Mouse (Mus musculus) heart, embryonic 10.5 days (tissue): Measurements from ENCODE around the gene Cntfr. TPM values are rescaled to one million over a fixed set of nuclear protein-coding genes. Genes with fewer than 3 reads are reported as not detected.
"Not testable (repeated sequence)": the region's sequence is repeated elsewhere in the genome, so short reads cannot be mapped to it uniquely, and the experiment has no call there.

Source experiments
- DNase-seq: peaks from one replicate; pipeline ENCODE4 v3.0.0-alpha.2; 2017; ENCODE audit warnings: low spot score
- H3K27ac ChIP-seq: fragments of 300-500 bp; sonication (generic); 2 replicates; pipeline ENCODE4 v1.5.1; 2016; ENCODE audit warnings: mild to moderate bottlenecking
- H3K27me3 ChIP-seq: fragments of 300-500 bp; sonication (generic); 2 replicates; pipeline ENCODE4 v1.6.1; 2016; ENCODE audit warnings: mild to moderate bottlenecking; ENCODE audit not compliant: poor library complexity, insufficient read depth, severe bottlenecking
- H3K36me3 ChIP-seq: fragments of 300-500 bp; sonication (generic); 2 replicates; pipeline ENCODE4 v1.6.1; 2016; ENCODE audit warnings: mild to moderate bottlenecking, moderate library complexity
- H3K4me1 ChIP-seq: fragments of 300-500 bp; sonication (generic); 2 replicates; pipeline ENCODE4 v1.6.1; 2016; ENCODE audit warnings: mild to moderate bottlenecking
- H3K4me3 ChIP-seq: fragments of 300-500 bp; sonication (generic); 2 replicates; pipeline ENCODE4 v1.5.1; 2016; ENCODE audit warnings: mild to moderate bottlenecking, moderate library complexity
- H3K9me3 ChIP-seq: fragments of 300-500 bp; sonication (generic); 2 replicates; pipeline ENCODE4 v1.6.1; 2016; ENCODE audit warnings: mild to moderate bottlenecking, moderate library complexity
- WGBS: fragments of 180-500 bp; shearing (Covaris S2); methylation state at CpG from one replicate; pipeline ENCODE4 v1.1.7; 2016; 5-methylcytosine and 5-hydroxymethylcytosine counted together
- polyA plus RNA-seq: library from polyadenylated mRNA; unstranded; fragments of >200 nt; fragmentation: Nextera tagmentation; extraction: Ambion mirVana; gene quantifications from 2 replicates; pipeline ENCODE4 v1.2.1, GENCODE M21; 2016

Cntfr gene
- polyA plus RNA-seq, 1 experiment from 2014 or later: 8.9 TPM

GRCm38 (mm10) chr4:41702226-41702625 is 5.3 kb upstream of the Cntfr start:
- peaks cover 51% of the 10 kb centered on the region for H3K27me3 ChIP-seq
- WGBS: 83% methylated on average over 2 of the region's 2 CpGs
- DNase-seq, H3K4me3 ChIP-seq, H3K36me3 ChIP-seq, H3K27ac ChIP-seq, H3K9me3 ChIP-seq: not testable (repeated sequence)
- peaks cover 24% of the 10 kb centered on the region for H3K4me1 ChIP-seq

DNA sequence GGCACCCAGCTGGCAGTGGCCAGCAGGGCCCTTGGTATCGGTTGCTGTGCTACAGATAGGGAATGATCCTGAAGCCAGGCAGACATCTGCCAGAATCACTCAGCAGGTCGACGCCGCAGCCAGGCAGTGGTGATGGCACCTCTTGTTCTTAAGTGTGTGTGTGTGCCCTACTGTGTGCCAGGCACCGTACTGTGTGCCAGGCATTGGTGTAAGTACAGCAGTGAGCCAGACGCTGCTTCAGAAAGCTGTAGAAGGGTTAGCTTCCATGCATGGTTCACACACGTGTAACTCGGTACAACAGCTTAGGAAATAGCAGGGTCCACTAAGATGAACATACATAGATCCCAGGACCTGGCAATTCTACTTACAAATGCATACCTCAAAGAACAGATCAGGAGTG is 3.3 kb upstream of the Cntfr start:
- WGBS: 75% methylated on average over 4 of the region's 8 CpGs
- not testable (repeated sequence) for H3K36me3 ChIP-seq, DNase-seq, H3K27ac ChIP-seq, H3K4me3 ChIP-seq, H3K9me3 ChIP-seq
- Histone ChIP-seq H3K27me3 (peaks cover 34% of the 10 kb centered on the region), H3K4me1 (peaks cover 11% of the 10 kb centered on the region; the same call in 1 of the 2 replicates)

DNA sequence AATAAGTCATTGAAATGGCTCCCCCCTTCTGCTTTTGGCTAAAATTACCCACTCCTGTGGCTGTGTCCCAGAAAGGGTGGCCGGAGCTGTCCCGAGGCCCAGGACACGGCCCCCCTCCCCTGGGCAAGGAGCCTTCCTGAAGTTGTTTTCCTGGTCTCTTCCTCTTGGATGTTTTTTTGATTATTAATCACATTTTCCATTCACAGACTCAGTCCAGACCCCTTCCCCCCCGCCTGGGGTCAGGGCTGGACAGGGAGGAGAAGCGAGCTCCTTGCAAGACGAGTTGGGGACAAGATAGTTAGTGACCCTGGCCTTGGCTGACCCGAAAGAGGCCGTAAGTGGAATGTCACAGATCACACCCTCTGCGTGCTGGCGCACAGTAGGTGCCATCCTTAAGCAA is 2.9 kb upstream of the Cntfr start, which contains the start of gene Il11ra1:
Gene Il11ra1 (plus strand): TSS at position 207 of the 400 bp plus-strand sequence.
- not testable (repeated sequence) for H3K9me3 ChIP-seq, H3K4me3 ChIP-seq, H3K36me3 ChIP-seq, H3K27ac ChIP-seq, DNase-seq, H3K4me1 ChIP-seq
- peaks cover 30% of the 10 kb centered on the region for H3K27me3 ChIP-seq
- 65% methylated on average over 10 of the region's 10 CpGs for WGBS

GRCm38 (mm10) chr4:41698421-41699016 is 1.6 kb upstream of the Cntfr start:
- H3K27ac ChIP-seq, H3K9me3 ChIP-seq, DNase-seq, H3K4me1 ChIP-seq, H3K36me3 ChIP-seq: not testable (repeated sequence)
- Histone ChIP-seq H3K27me3 (peaks cover 20% of the 10 kb centered on the region), H3K4me3 (peak overlapping the region; percentile 27; the same call in 1 of the 2 replicates)
- WGBS: 5% methylated on average over 27 of the region's 32 CpGs

DNA sequence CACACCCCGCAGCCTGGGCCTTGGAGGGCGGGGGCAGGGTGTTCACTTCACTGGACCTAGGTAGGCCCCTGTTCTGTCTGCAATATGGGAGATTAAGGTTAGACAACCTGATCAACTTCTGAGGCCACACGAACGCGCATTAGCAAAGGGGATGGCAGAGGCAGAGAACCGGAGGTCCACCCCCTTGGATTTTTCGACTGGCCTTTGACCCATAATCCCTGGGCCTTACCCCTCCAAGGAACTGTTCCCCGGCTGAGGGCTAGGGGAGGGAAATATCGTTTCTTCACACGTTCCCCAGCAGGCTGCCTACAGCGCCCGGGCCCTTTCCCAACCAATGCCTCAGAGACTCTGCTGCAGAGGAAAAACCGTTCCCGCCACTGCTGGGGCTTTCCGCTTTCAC is 437 bp downstream of the Cntfr start:
- WGBS: 2% methylated on average over 15 of the region's 15 CpGs
- not testable (repeated sequence) for DNase-seq, H3K36me3 ChIP-seq, H3K27ac ChIP-seq, H3K4me3 ChIP-seq, H3K4me1 ChIP-seq, H3K9me3 ChIP-seq
- peaks cover 22% of the 10 kb centered on the region for H3K27me3 ChIP-seq

DNA sequence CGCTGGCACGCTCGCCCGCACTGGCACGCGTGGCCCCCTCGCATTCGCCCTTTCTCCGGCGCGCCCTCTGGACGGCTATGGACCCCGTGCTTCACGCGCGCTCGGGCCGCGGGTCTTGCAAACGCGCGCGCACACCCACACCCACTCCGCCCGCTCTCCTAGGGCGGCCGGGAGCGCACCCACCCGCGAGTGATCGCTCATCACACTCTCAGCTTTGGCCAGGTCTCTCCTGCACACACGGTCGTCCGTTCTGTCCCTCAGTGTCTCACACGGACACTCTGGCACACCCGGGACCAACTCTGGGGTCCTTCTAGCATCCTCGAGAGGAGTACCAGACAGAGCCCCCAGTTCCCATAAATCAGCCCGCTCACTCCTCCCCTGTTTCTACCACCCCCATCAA is 1.1 kb downstream of the Cntfr start:
- not testable (repeated sequence) for H3K27ac ChIP-seq, H3K9me3 ChIP-seq, H3K4me1 ChIP-seq, DNase-seq, H3K4me3 ChIP-seq, H3K36me3 ChIP-seq
- 7% methylated on average over 12 of the region's 38 CpGs for WGBS
- H3K27me3 ChIP-seq: peaks cover 22% of the 10 kb centered on the region

GRCm38 (mm10) chr4:41693511-41693910 is 3.4 kb downstream of the Cntfr start:
- H3K4me3 ChIP-seq, H3K27ac ChIP-seq, H3K9me3 ChIP-seq, DNase-seq, H3K36me3 ChIP-seq, H3K4me1 ChIP-seq: not testable (repeated sequence)
- 10% methylated on average over 4 of the region's 4 CpGs for WGBS
- H3K27me3 ChIP-seq: peaks cover 19% of the 10 kb centered on the region

DNA sequence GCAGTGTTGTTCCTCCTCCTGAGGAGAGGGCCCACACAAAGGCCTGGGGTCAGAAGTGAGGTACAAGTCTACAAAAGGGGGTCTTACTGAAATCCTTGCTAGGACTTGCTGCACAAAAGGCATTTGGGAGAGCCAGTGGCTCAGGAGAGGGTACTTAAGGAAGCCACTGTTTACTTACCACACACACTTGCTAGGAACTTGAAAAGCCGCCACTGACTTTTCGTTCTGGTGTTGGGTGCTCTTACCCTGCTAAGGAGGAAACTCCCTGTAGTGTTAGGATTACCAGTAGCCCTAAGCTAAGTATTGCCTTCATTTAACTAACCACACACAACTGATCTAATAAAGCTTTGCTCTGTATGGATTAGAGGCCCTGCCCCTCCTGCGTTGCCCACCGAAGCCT is 6.9 kb downstream of the Cntfr start:
- H3K4me3 ChIP-seq, H3K9me3 ChIP-seq, H3K4me1 ChIP-seq, H3K27me3 ChIP-seq, H3K36me3 ChIP-seq, H3K27ac ChIP-seq, DNase-seq: not testable (repeated sequence)
- WGBS: no CpG with 5 or more reads among the region's 4 CpGs

- not testable (repeated sequence) for H3K27me3 ChIP-seq, H3K27ac ChIP-seq, H3K4me1 ChIP-seq, H3K36me3 ChIP-seq, DNase-seq, H3K4me3 ChIP-seq, H3K9me3 ChIP-seq
- WGBS: 24% methylated on average over 1 of the region's 1 CpGs
These were observed 8.3 kb downstream of the Cntfr start for GRCm38 (mm10) chr4:41688562-41688961.

GRCm38 (mm10) chr4:41685882-41686492 is 10.9 kb downstream of the Cntfr start:
- H3K4me3 ChIP-seq, H3K9me3 ChIP-seq, H3K27ac ChIP-seq, H3K36me3 ChIP-seq, DNase-seq: not testable (repeated sequence)
- Histone ChIP-seq H3K27me3 (peaks cover 12% of the 10 kb centered on the region; the same call in 1 of the 2 replicates), H3K4me1 (peaks cover 19% of the 10 kb centered on the region)
- WGBS: 58% methylated on average over 10 of the region's 10 CpGs

DNA sequence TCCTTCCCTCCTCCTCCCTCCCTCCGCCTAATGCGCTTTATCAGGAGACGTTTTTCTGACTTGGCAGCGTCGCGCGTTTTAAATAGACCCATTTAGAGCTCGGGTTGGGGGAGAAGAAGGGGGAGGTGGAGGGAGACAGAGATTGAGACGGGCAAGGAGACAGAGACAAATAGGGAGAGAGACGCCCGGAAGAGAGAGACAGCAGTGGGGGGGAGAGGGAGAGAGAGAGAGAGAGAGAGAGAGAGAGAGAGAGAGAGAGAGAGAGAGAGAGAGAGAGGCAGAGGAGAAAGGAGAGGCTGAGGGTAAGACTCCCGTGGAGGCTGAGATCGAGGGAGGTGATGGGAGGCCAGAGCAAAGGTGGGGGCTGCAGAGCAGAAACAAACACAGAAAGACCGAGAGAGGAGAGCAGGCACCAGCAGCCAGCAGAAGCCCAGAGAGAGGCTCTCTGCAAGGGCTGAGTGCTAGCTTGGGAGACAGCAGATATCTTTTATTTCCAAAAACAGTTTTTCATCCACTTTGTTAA is 11.9 kb downstream of the Cntfr start:
- 0% methylated on average over 10 of the region's 14 CpGs for WGBS
- peaks cover 26% of the 10 kb centered on the region for H3K4me1 ChIP-seq
- H3K27ac ChIP-seq: not testable (repeated sequence)

DNA sequence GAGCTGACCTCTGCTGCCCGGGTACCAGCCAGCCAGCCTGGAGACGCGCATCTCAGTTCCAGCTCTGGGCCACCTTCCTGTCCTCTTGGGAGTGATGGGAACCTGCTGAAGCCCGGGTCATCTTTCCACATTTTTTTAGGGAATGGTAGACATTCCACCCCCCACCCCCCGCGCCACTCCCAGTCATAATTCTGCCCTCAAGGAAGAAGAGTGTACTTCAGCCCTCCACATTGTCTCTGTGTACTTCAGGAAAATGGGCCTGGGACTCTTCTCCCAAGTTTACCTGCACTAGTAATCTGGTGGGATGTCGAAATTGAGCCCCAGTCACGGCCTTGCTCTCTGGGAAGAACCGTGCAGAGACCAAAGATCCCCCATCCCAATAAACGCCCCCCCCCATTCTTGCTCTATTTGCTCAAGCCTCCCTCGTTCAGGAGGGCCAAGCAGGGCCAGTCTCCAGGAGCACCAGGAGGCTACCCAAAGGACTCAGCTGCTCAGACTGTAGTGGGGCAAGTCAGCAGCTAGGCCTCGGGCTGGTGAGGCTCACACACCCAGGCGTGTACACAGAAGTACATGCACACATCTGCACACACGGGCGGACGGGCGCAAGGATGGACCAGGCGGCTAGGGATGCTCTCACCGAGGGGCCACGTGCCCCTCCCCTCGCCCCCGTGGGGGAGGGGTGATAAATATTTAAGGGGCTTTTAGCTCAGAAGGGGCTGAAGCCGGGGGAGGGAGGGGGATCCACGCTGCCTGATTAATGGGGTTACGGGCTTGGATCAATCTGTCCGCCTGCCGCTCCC is 12.6 kb downstream of the Cntfr start:
- H3K27me3 ChIP-seq: peaks cover 24% of the 10 kb centered on the region; the same call in 1 of the 2 replicates
- DNase-seq, H3K9me3 ChIP-seq, H3K27ac ChIP-seq, H3K36me3 ChIP-seq: not testable (repeated sequence)
- H3K4me3 ChIP-seq: 0 out of 2 replicates have a peak overlapping the region, but pooled peaks have one; percentile 24
- under 1% methylated on average over 26 of the region's 27 CpGs for WGBS
- peaks cover 33% of the 10 kb centered on the region for H3K4me1 ChIP-seq

More for the DNA sequence above, 11.9 kb downstream of the Cntfr start:
- peaks cover 20% of the 10 kb centered on the region; the same call in 1 of the 2 replicates for H3K27me3 ChIP-seq
- H3K4me3 ChIP-seq, H3K36me3 ChIP-seq, DNase-seq, H3K9me3 ChIP-seq: not testable (repeated sequence)

DNA sequence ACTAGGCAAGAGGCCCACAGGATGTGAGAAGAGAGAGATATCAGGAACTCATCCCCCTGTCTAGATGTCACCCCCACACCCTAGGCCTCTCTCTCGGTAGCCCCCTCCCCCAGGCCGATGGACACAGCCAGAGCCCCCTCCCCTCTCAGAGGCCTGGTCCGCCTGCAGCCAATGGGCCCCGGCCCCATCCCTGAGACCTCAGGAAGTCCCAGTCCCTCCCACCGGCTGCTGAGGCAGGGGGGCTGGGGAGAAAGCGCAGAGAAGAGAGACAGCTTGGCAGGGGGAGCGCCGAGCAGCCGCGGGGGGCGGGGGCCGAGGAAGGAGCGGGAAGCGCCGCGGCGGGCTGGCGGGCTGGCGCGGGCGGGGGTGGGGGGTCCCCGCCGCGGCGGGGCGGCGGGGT is 13.6 kb downstream of the Cntfr start:
- peak overlapping the region; percentile 38 for H3K4me3 ChIP-seq

More for the DNA sequence above, 13.6 kb downstream of the Cntfr start:
- not testable (repeated sequence) for H3K36me3 ChIP-seq, H3K27ac ChIP-seq, H3K9me3 ChIP-seq, DNase-seq
- WGBS: 0% methylated on average over 7 of the region's 27 CpGs
- Histone ChIP-seq H3K4me1 (peaks cover 43% of the 10 kb centered on the region), H3K27me3 (peaks cover 30% of the 10 kb centered on the region; the same call in 1 of the 2 replicates)
